Mouse (Mus musculus): ENCODE data around the gene Gm11492. TPM values are rescaled to one million over a fixed set of nuclear protein-coding genes. Genes with fewer than 3 reads are reported as not detected.

The Gm11492 gene
- polyA plus RNA-seq, 1 experiment from 2014 or later, result not detected

GRCm38 (mm10) chr11:87603571-87603970, 37.1 kb downstream of the Gm11492 start:
- no peak overlapping the region for H3K4me2 ChIP-seq
- H3K4me3 ChIP-seq (replicated peaks), result no peak overlapping the region
- no peak overlapping the region for H3K9ac ChIP-seq
- H3K27me3 ChIP-seq, result no peaks in the 10 kb centered on the region
- no peaks in the 10 kb centered on the region for H3K9me3 ChIP-seq (replicated peaks)
- H3K27ac ChIP-seq (replicated peaks), result no peak overlapping the region
- peaks cover 99% of the 10 kb centered on the region for H3K36me3 ChIP-seq (replicated peaks)
- H3K4me1 ChIP-seq (replicated peaks), result no peaks in the 10 kb centered on the region
- 89% methylated on average over 2 of the region's 2 CpGs for WGBS (ENCODE audit: insufficient replicate concordance)
- ATAC-seq (ENCODE audit: insufficient read depth), result no peak

GRCm38 (mm10) chr11:87609264-87609663, 42.8 kb downstream of the Gm11492 start:
- 71% methylated on average over 7 of the region's 7 CpGs for WGBS (ENCODE audit: insufficient replicate concordance)
- Histone ChIP-seq H3K27ac (replicated peaks) (no peak overlapping the region), H3K4me1 (replicated peaks) (no peaks in the 10 kb centered on the region), H3K4me3 (replicated peaks) (no peak overlapping the region), H3K4me2 (no peak overlapping the region), H3K36me3 (replicated peaks) (peaks cover 96% of the 10 kb centered on the region), H3K9me3 (replicated peaks) (no peaks in the 10 kb centered on the region), H3K27me3 (no peaks in the 10 kb centered on the region), H3K9ac (no peak overlapping the region)
- ATAC-seq (ENCODE audit: insufficient read depth), result no peak

- Histone ChIP-seq H3K4me1 (replicated peaks) (no peaks in the 10 kb centered on the region), H3K27me3 (no peaks in the 10 kb centered on the region), H3K9ac (no peak overlapping the region), H3K9me3 (replicated peaks) (no peaks in the 10 kb centered on the region), H3K4me3 (replicated peaks) (no peak overlapping the region), H3K27ac (replicated peaks) (no peak overlapping the region), H3K36me3 (replicated peaks) (peaks cover 96% of the 10 kb centered on the region), H3K4me2 (no peak overlapping the region)
- 83% methylated on average over 9 of the region's 9 CpGs for WGBS (ENCODE audit: insufficient replicate concordance)
- ATAC-seq (ENCODE audit: insufficient read depth), result no peak
These were observed 45.1 kb downstream of the Gm11492 start for GRCm38 (mm10) chr11:87611547-87611946.

GRCm38 (mm10) chr11:87613972-87614371, 47.5 kb downstream of the Gm11492 start:
- 78% methylated on average over 7 of the region's 7 CpGs for WGBS (ENCODE audit: insufficient replicate concordance)
- Histone ChIP-seq H3K4me1 (replicated peaks) (peaks cover 7% of the 10 kb centered on the region; the same call in 1 of the 2 replicates), H3K4me3 (replicated peaks) (no peak overlapping the region), H3K4me2 (no peak overlapping the region), H3K36me3 (replicated peaks) (peaks cover 93% of the 10 kb centered on the region), H3K9me3 (replicated peaks) (no peaks in the 10 kb centered on the region), H3K27me3 (no peaks in the 10 kb centered on the region), H3K9ac (no peak overlapping the region), H3K27ac (replicated peaks) (no peak overlapping the region)
- ATAC-seq (ENCODE audit: insufficient read depth), result no peak

- peaks cover 79% of the 10 kb centered on the region for H3K36me3 ChIP-seq (replicated peaks)
These were observed 49.1 kb downstream of the Gm11492 start for GRCm38 (mm10) chr11:87615551-87615950.

GRCm38 (mm10) chr11:87615952-87616351, 49.5 kb downstream of the Gm11492 start:
- ATAC-seq (ENCODE audit: insufficient read depth), result no peak
- Histone ChIP-seq H3K36me3 (replicated peaks) (peaks cover 75% of the 10 kb centered on the region), H3K27ac (replicated peaks) (no peak overlapping the region), H3K4me2 (no peak overlapping the region), H3K9ac (no peak overlapping the region), H3K27me3 (no peaks in the 10 kb centered on the region), H3K9me3 (replicated peaks) (no peaks in the 10 kb centered on the region), H3K4me1 (replicated peaks) (peaks cover 8% of the 10 kb centered on the region; the same call in 1 of the 2 replicates), H3K4me3 (replicated peaks) (no peak overlapping the region)
- WGBS (ENCODE audit: insufficient replicate concordance), result 82% methylated on average over 2 of the region's 2 CpGs

More at GRCm38 (mm10) chr11:87615551-87615950, 49.1 kb downstream of the Gm11492 start:
- Histone ChIP-seq H3K27ac (replicated peaks) (no peak overlapping the region), H3K4me2 (no peak overlapping the region), H3K27me3 (no peaks in the 10 kb centered on the region), H3K4me1 (replicated peaks) (peaks cover 8% of the 10 kb centered on the region; the same call in 1 of the 2 replicates), H3K9me3 (replicated peaks) (no peaks in the 10 kb centered on the region), H3K4me3 (replicated peaks) (no peak overlapping the region), H3K9ac (no peak overlapping the region)
- WGBS (ENCODE audit: insufficient replicate concordance), result 86% methylated on average over 5 of the region's 5 CpGs
- ATAC-seq (ENCODE audit: insufficient read depth), result no peak

- no peak within 1 kb of the TSS for H3K4me3 ChIP-seq (replicated peaks)
- no peak within 1 kb of the TSS for H3K27ac ChIP-seq (replicated peaks)
- no peak within 1 kb of the TSS for H3K9ac ChIP-seq
- peaks cover 8% of the 10 kb centered on the region; the same call in 1 of the 2 replicates for H3K4me1 ChIP-seq (replicated peaks)
- H3K36me3 ChIP-seq (replicated peaks), result peaks cover 65% of the 10 kb centered on the region
- H3K9me3 ChIP-seq (replicated peaks), result no peaks in the 10 kb centered on the region
- no peak for ATAC-seq (ENCODE audit: insufficient read depth)
- H3K27me3 ChIP-seq, result no peaks in the 10 kb centered on the region
- 91% methylated on average over 69 of the region's 69 CpGs for WGBS (ENCODE audit: insufficient replicate concordance)
- no peak within 1 kb of the TSS for H3K4me2 ChIP-seq
These were observed 50.5 kb downstream of the Gm11492 start, which contains the start of gene Hsf5 for GRCm38 (mm10) chr11:87616790-87617474. TSS of gene Hsf5 (plus strand) at chr11:87617164.

- WGBS (ENCODE audit: insufficient replicate concordance), result 89% methylated on average over 32 of the region's 32 CpGs
- no peak for ATAC-seq (ENCODE audit: insufficient read depth)
- peaks cover 59% of the 10 kb centered on the region for H3K36me3 ChIP-seq (replicated peaks)
These were observed 51.2 kb downstream of the Gm11492 start for GRCm38 (mm10) chr11:87617606-87618005.

More at GRCm38 (mm10) chr11:87617606-87618005, 51.2 kb downstream of the Gm11492 start:
- Histone ChIP-seq H3K9me3 (replicated peaks) (no peaks in the 10 kb centered on the region), H3K4me2 (no peak overlapping the region), H3K9ac (no peak overlapping the region), H3K27me3 (no peaks in the 10 kb centered on the region), H3K4me3 (replicated peaks) (no peak overlapping the region), H3K4me1 (replicated peaks) (peaks cover 8% of the 10 kb centered on the region; the same call in 1 of the 2 replicates), H3K27ac (replicated peaks) (no peak overlapping the region)

Other genes starting within 250 kb of the Gm11492 start
- 1.7 and 2.0 TPM in 2 replicates for gene Ppm1e, start 207.6 kb upstream of the Gm11492 start, polyA plus RNA-seq (2015; fragmentation: Nextera tagmentation; extraction: Ambion mirVana)
- 4.1 and 4.3 TPM in 2 replicates for gene Rad51c, start 161.7 kb upstream of the Gm11492 start, polyA plus RNA-seq (2015; fragmentation: Nextera tagmentation; extraction: Ambion mirVana)
- 0.05 TPM in 2 replicates for gene Tex14, start 161.6 kb upstream of the Gm11492 start, polyA plus RNA-seq (2015; fragmentation: Nextera tagmentation; extraction: Ambion mirVana)
- 11.6 and 12.6 TPM in 2 replicates for gene Sept4, start 2.2 kb downstream of the Gm11492 start, polyA plus RNA-seq (2015; fragmentation: Nextera tagmentation; extraction: Ambion mirVana)
- gene Mtmr4, start 25.5 kb downstream of the Gm11492 start, polyA plus RNA-seq (2015; fragmentation: Nextera tagmentation; extraction: Ambion mirVana), result 9.7 and 11.0 TPM in 2 replicates
- not detected in 2 replicates for gene Hsf5, start 50.5 kb downstream of the Gm11492 start, polyA plus RNA-seq (2015; fragmentation: Nextera tagmentation; extraction: Ambion mirVana)
- 5.0 and 5.6 TPM in 2 replicates for gene Rnf43, start 96.1 kb downstream of the Gm11492 start, polyA plus RNA-seq (2015; fragmentation: Nextera tagmentation; extraction: Ambion mirVana)
- gene Supt4a, start 170.9 kb downstream of the Gm11492 start, polyA plus RNA-seq (2015; fragmentation: Nextera tagmentation; extraction: Ambion mirVana), result 177 and 195 TPM in 2 replicates
- 3.3 and 3.5 TPM in 2 replicates for gene Tspoap1, start 193.9 kb downstream of the Gm11492 start, polyA plus RNA-seq (2015; fragmentation: Nextera tagmentation; extraction: Ambion mirVana)
- 448 and 474 TPM in 2 replicates for gene Mpo, start 226.9 kb downstream of the Gm11492 start, polyA plus RNA-seq (2015; fragmentation: Nextera tagmentation; extraction: Ambion mirVana)